Mouse (Mus musculus) E14TG2a.4 (cell line): ENCODE data around the gene Shc1.

Experiments
- H3K27me3 ChIP-seq: 2 replicates; pipeline ENCODE4 v1.6.1; 2014; ENCODE audit warnings: low read length, control low read depth; ENCODE audit not compliant: insufficient read depth
- H3K36me3 ChIP-seq: 2 replicates; pipeline ENCODE4 v1.6.1; 2014; ENCODE audit warnings: low read length, control low read depth; ENCODE audit not compliant: insufficient read depth
- H3K4me1 ChIP-seq: replicated peaks from 2 replicates; pipeline ENCODE4 v1.6.1; 2014; ENCODE audit warnings: low read depth, low read length, control low read depth
- H3K4me3 ChIP-seq: replicated peaks from 2 replicates; pipeline ENCODE4 v1.5.1; 2014; ENCODE audit warnings: mild to moderate bottlenecking, low read length
- H3K9me3 ChIP-seq: 2 replicates; pipeline ENCODE4 v1.6.1; 2014; ENCODE audit warnings: low read length, control low read depth
- CTCF ChIP-seq: conservative IDR thresholded peaks from 2 replicates; pipeline ENCODE4 v1.5.1; 2014; ENCODE audit warnings: low read length
- NANOG ChIP-seq: IDR thresholded peaks from 2 replicates; pipeline ENCODE4 v1.6.1; 2014; ENCODE audit warnings: borderline replicate concordance, low read length, mixed read lengths
- POU5F1 ChIP-seq: IDR thresholded peaks from 2 replicates; pipeline ENCODE4 v1.6.1; 2014; ENCODE audit warnings: low read length, borderline replicate concordance

Gene Shc1

GRCm38 (mm10) chr3:89458372-89458964 is 40.2 kb downstream of the Shc1 start:
- Histone ChIP-seq H3K4me3 (peak overlapping the region; percentile 87), H3K27me3 (no peaks in the 10 kb centered on the region), H3K9me3 (no peaks in the 10 kb centered on the region), H3K36me3 (peaks cover 18% of the 10 kb centered on the region), H3K4me1 (peaks cover 59% of the 10 kb centered on the region)
- no peak for TF ChIP-seq CTCF
- no peak for TF ChIP-seq POU5F1
- no peak for TF ChIP-seq NANOG

- Histone ChIP-seq H3K4me1 (peaks cover 59% of the 10 kb centered on the region), H3K36me3 (peaks cover 26% of the 10 kb centered on the region), H3K27me3 (no peaks in the 10 kb centered on the region), H3K9me3 (no peaks in the 10 kb centered on the region), H3K4me3 (peak overlapping the region; percentile 87)
- TF ChIP-seq CTCF (no peak), NANOG (no peak), POU5F1 (no peak)
These were observed 40.9 kb downstream of the Shc1 start for GRCm38 (mm10) chr3:89458965-89459807.

DNA sequence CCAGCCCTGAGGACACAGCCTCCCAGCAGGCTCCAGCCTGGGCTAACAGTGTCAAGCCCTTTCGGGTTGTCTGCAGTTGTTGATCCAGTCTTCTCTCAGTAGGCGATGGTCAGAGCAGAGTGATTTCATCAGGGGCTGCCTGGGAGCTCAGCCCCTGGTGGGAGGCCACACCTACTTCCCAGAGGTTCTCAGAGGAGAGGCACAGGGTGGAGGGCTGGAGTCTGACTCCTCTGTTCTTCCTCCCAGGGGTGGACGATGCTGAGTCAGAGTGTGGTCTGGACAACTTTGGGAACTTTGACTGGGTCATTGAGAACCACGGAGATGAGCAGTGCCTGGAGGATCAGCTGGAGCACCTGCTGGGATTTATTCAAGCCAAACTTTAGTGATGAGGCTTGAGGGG is 50.0 kb downstream of the Shc1 start:
- H3K36me3 ChIP-seq, result peaks cover 50% of the 10 kb centered on the region
- H3K4me1 ChIP-seq, result peaks cover 62% of the 10 kb centered on the region
- no peak for TF ChIP-seq NANOG
- no peak for TF ChIP-seq CTCF
- TF ChIP-seq POU5F1, result no peak
- H3K27me3 ChIP-seq, result no peaks in the 10 kb centered on the region
- no peaks in the 10 kb centered on the region for H3K9me3 ChIP-seq
- peak overlapping the region; percentile 13; the same call in 1 of the 2 replicates for H3K4me3 ChIP-seq

- TF ChIP-seq POU5F1, result no peak
- TF ChIP-seq NANOG, result no peak
- TF ChIP-seq CTCF, result no peak
- peaks cover 26% of the 10 kb centered on the region for H3K36me3 ChIP-seq
- H3K27me3 ChIP-seq, result no peaks in the 10 kb centered on the region
- no peaks in the 10 kb centered on the region for H3K9me3 ChIP-seq
- H3K4me3 ChIP-seq, result no peak overlapping the region
- H3K4me1 ChIP-seq, result peaks cover 40% of the 10 kb centered on the region
These were observed 54.0 kb downstream of the Shc1 start for GRCm38 (mm10) chr3:89472280-89472679.

GRCm38 (mm10) chr3:89473838-89474237 is 55.6 kb downstream of the Shc1 start:
- Histone ChIP-seq H3K4me1 (peaks cover 25% of the 10 kb centered on the region), H3K36me3 (peaks cover 11% of the 10 kb centered on the region), H3K9me3 (no peaks in the 10 kb centered on the region), H3K4me3 (no peak overlapping the region), H3K27me3 (no peaks in the 10 kb centered on the region)
- no peak for TF ChIP-seq POU5F1

DNA sequence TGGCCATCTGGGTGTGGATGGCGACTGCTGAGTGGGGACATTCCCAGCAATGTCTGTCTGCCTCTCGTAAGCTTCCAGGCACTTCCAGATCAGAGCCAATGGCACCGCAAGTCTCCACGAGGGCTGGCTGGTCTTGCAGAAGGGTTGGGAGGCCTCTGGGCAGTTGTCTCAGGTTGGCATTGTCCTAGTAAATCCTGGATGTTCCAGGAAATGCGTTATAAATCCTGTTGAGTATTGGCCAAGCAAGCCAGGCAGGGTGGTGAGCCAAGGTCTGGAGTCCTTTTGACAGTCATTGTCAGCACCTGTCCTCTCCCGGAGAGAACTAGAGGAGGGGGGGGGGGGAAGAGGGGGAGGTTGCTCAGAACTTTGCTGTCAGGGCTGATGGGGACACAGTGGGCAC is 60.8 kb downstream of the Shc1 start:
- H3K4me1 ChIP-seq, result peaks cover 15% of the 10 kb centered on the region
- no peaks in the 10 kb centered on the region for H3K27me3 ChIP-seq
- H3K36me3 ChIP-seq, result no peaks in the 10 kb centered on the region
- no peaks in the 10 kb centered on the region for H3K9me3 ChIP-seq
- H3K4me3 ChIP-seq, result no peak overlapping the region
- TF ChIP-seq NANOG, result no peak
- TF ChIP-seq POU5F1, result no peak
- TF ChIP-seq CTCF, result no peak
